Mouse (Mus musculus): ENCODE data around the gene Acbd5.

Gene Acbd5

DNA sequence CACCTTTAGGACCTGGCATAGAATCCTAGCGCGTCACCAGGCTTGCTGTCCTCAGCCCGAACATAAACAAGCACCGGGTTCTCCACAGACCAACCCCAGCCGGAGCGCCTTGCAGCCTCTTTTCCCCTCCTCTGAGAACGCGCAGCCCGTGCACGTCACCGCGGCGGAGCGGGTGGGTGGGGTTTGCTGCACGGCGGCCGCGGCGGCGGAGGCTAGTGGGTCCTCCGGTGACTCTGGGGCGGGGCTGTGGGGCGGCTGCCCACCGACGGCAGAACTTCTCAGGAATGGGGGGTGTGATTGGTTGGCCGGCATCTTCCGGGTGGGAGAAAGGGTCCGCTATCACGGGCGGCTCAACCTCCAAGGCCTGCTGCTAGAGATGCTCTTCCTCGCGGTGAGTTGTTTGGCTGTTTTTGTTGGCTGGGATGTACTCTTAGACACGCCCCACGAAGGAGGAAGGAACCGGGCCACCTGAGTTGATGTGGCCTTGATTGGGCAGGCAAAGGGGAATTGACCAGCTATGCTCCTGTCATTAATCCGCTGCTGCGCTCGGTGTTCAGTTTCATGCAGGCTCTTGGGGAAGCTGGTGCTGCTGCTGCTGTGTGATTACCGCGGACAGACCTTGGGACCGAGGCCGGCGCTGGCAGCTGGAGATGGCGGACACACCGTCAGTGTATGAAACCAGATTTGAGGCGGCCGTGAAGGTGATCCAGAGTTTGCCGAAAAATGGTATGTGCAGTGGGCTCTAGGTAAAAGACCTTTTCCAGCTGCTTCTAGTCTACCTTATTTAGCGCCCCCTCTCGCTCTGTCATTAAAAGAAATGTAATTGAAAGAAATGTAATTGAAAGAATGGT, 1.2 kb downstream of the Acbd5 start:
- DNase-seq (ENCODE audit: low spot score): peak; percentile 93

- DNase-seq (ENCODE audit: low spot score): no peak
Measured at GRCm38 (mm10) chr2:23070491-23070890, 2.5 kb downstream of the Acbd5 start.

GRCm38 (mm10) chr2:23071406-23071805, 3.4 kb downstream of the Acbd5 start:
- no peak for DNase-seq (ENCODE audit: low spot score)

- DNase-seq (ENCODE audit: low spot score): no peak
Measured at GRCm38 (mm10) chr2:23075846-23076245, 7.9 kb downstream of the Acbd5 start.

GRCm38 (mm10) chr2:23076783-23077182, 8.8 kb downstream of the Acbd5 start:
- no peak for DNase-seq (ENCODE audit: low spot score)

- DNase-seq (ENCODE audit: low spot score): no peak
Measured at GRCm38 (mm10) chr2:23077693-23078092, 9.7 kb downstream of the Acbd5 start.

GRCm38 (mm10) chr2:23078588-23078987, 10.6 kb downstream of the Acbd5 start:
- no peak for DNase-seq (ENCODE audit: low spot score)

- DNase-seq (ENCODE audit: low spot score): no peak
Measured at GRCm38 (mm10) chr2:23084540-23084939, 16.6 kb downstream of the Acbd5 start.

GRCm38 (mm10) chr2:23092216-23092615, 24.2 kb downstream of the Acbd5 start:
- DNase-seq (ENCODE audit: low spot score): peak; percentile 69

GRCm38 (mm10) chr2:23097028-23097427, 29.1 kb downstream of the Acbd5 start:
- DNase-seq (ENCODE audit: low spot score): no peak

DNA sequence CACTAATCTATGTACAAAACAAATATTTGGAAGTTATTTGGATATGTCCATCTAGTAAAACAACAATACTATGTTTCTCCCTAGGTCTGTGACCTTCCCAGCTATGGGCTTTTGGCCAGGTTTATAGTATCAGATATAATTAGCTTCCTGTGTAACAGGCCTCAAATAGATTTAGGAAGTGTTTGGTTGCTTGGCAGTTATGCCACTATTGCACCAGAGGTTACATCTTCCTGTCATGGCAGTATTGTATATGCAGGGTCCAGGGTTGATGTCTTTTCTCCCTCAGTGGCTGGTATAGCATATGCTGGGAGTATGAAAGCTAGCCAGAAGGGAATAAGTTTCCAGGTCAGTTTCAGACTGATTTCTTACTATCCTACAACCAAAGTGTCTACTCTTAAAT, 34.3 kb downstream of the Acbd5 start:
- DNase-seq (ENCODE audit: low spot score): no peak

- no peak for DNase-seq (ENCODE audit: low spot score)
Measured at GRCm38 (mm10) chr2:23119573-23119972, 51.6 kb downstream of the Acbd5 start.

DNA sequence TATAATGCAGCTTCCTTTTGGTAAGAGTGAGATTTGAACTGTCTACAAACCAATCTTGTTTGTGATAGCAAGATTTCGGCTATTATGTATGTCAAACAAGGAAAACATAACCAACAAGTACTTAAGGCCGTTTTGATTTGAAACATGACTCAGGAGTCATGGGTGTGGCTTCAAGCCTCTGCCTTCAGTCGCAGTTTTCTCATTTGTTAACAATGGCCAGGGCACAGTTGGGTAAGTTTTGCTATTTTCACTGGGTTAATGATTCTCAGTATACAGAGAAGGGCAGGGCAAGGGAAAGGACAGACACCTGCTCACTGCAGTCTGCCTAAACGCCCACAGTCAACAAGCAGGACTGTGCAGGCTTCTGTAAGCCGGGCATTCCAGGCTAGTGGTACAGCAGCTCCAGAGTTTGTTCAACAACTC, 87.2 kb downstream of the Acbd5 start:
- DNase-seq (ENCODE audit: low spot score): peak; percentile 35

DNA sequence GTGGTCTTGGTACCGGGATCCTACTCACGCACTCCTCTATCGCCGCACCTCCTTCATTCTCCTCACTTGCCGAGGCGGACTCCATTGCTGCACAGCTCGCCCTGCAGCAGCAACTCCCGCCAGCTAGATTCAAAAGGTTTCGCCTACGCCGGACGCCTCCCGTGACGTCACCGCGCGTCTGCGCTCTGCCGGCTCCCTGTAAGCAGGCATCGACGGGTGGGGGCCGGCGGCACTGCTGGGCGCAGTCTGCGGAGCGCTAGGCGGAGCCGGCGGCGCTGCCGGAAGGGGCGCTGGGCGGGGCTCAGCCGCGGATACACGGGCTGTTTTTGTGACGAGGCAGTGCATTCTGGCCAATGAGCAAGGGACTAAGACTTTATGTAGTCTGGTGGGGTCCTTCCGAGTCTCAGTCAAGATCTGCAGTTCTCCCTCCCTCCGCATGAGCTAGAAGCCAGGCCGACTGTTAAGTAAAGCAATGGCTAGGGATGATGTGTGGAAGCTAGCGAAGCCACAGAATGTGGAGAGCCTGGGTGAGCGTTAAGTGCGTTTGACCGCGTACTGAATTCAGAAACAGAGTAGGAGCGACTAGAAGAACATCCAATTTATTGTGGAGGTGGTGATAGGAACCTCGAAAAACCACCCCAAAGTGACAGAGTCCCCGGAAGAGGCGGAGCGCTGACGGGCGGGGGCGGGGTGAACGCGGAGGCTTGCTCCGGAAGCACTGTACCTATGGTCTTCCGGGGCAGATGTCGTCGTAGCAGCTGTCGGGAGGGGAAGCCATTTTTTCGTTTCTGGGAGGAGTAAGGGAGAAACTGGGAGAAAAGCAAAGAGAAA, 88.0 kb downstream of the Acbd5 start, which contains the start of the genes Mastl and Yme1l1:
Gene Mastl, minus strand, starts transcription at position 248 of the 831 bp plus-strand sequence.
Gene Yme1l1, plus strand, starts transcription at position 593 of the 831 bp plus-strand sequence.
- DNase-seq (ENCODE audit: low spot score): peak; percentile 96

DNA sequence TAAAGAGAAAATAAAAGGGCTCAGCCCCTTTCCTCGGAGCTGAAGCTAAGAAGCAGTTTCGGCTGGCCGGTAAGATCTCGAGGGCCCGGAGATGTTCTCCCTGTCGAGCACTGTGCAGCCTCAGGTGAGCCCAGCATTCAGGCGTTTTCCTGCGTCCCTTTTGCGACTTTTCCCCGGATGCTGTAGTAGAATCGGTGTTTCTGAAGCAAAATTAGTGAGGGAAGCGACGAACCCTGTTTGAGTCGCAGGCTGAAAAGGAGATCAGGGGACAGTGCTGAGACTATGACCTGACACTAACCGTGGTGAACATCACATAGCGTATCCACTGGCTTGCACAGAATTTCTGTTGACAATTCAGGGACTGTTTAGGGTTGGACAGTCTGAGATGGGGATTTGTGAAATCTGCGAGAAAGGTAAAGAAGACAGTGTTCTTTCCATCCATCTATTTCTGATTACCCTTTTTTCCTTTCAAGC, 88.7 kb downstream of the Acbd5 start:
- no peak for DNase-seq (ENCODE audit: low spot score)

Data from embryo, embryonic 10.5 days (tissue).